Mouse (Mus musculus) kidney, adult 2 months (tissue): ENCODE measurements around the gene Gpa33.

Source experiments
- CTCF ChIP-seq: fragments of 200-500 bp; conservative IDR thresholded peaks from 2 replicates; pipeline ENCODE4 v1.5.1; 2011; ENCODE audit warnings: low read depth, mild to moderate bottlenecking, control low read depth, low read length, moderate library complexity, mixed read lengths; ENCODE audit not compliant: insufficient read depth, insufficient read length
- POLR2A ChIP-seq: fragments of 200-500 bp; IDR thresholded peaks from one replicate; pipeline ENCODE4 v1.6.1; 2011; ENCODE audit warnings: low read depth, low read length, control low read depth

DNA sequence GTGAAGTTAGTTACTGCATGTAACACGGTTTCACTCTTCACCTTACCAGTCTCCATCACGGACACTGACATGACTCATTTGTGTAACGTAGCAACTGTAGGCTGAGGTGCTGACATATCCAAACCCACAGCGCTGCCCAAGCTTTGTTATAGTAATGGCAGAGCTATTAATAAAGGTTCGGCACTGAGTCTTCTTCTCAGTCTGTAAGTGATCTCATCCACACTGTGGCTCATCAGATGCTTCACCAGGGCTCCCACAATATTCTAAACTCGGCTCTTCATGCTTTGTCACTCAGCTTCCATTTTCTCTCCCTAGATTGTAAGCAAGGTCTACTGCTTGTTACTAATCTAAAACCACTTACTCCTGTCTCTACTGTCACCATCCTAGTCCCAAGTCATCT, 79.3 kb downstream of the Gpa33 start:
- TF ChIP-seq CTCF (no peak), POLR2A (no peak)
